Mouse (Mus musculus) induced T-regulatory cell, adult 2 months (primary cell): ENCODE measurements around the gene Ednra.

Source experiments
- DNase-seq: peaks from one replicate; pipeline ENCODE4 v3.0.0-alpha.2; 2012; ENCODE audit warnings: low read depth

Ednra gene

GRCm38 (mm10) chr8:77640093-77640839, 84.0 kb downstream of the Ednra start:
- DNase-seq: no peak

- DNase-seq: no peak
These were observed 86.7 kb downstream of the Ednra start for GRCm38 (mm10) chr8:77637593-77637992.

GRCm38 (mm10) chr8:77634035-77634434, 90.2 kb downstream of the Ednra start:
- no peak for DNase-seq

GRCm38 (mm10) chr8:77633211-77633610, 91.1 kb downstream of the Ednra start:
- no peak for DNase-seq

- DNase-seq: no peak
These were observed 93.6 kb downstream of the Ednra start for GRCm38 (mm10) chr8:77630691-77631090.

GRCm38 (mm10) chr8:77629858-77630537, 94.3 kb downstream of the Ednra start:
- peak; percentile 84 for DNase-seq

GRCm38 (mm10) chr8:77623677-77624209, 100.5 kb downstream of the Ednra start:
- DNase-seq: peak; percentile 26

- DNase-seq: peak; percentile 39
These were observed 106.3 kb downstream of the Ednra start for GRCm38 (mm10) chr8:77617916-77618315.
